Mouse (Mus musculus): ENCODE results near the gene Slc22a5.
A peak's percentile ranks its signal among the peaks of the same experiment; 100 is the strongest.
"Not testable (repeated sequence)": the region's sequence is repeated elsewhere in the genome, so short reads cannot be mapped to it uniquely, and the experiment has no call there.

Gene Slc22a5

DNA sequence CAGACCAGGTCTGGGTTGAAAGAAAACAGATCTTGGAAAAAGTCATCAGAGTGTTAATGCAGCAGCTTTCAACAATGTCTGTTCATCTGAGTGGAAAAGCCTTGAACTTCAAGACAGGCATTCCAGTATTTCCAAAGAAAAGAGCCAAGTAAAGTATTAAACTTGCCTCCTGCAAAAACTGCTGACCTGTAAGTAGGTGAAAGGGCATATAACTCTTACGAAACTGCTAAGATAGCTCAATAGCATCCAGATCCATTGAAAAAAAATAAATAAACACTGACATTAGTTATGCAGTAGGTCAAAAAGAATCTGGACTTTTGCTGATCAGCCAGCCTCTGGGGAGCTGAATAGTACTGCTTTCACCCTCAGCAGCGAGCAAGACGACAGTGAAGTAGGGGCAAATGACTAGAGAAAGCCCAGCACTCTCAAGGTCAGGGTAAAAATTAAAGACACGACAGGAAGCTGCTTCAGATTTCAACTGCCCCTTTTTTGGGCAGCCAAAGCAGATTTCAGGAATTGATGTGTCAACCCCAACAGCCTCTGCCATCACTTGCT is 2.3 kb downstream of the Slc22a5 start:
- DNase-seq (ENCODE audit: low read depth, low spot score) = no peak

- no peak for DNase-seq (ENCODE audit: low read depth, low spot score)
Observed at GRCm38 (mm10) chr11:53888242-53888641, 3.2 kb downstream of the Slc22a5 start.

GRCm38 (mm10) chr11:53883287-53883686 is 8.2 kb downstream of the Slc22a5 start:
- DNase-seq (ENCODE audit: low read depth, low spot score) = no peak

DNA sequence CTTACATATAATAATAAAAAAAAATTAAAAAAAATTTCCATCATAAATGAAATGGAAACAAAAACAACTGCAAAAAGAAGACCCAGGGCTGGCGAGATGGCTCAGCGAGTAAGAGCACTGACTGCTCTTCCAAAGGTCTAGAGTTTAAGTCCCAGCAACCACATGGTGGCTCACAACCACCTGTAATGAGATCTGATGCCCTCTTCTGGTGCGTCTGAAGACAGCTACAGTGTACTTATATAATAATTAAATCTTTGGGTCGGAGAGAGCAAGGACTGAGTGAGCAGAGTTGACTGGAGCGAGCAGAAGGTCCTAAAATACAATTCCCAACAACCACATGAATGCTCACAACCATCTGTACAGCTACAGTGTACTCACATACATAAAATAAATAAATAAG is 13.4 kb downstream of the Slc22a5 start:
- not testable (repeated sequence) for DNase-seq (ENCODE audit: low read depth, low spot score)

- DNase-seq (ENCODE audit: low read depth, low spot score) = no peak
Observed at GRCm38 (mm10) chr11:53876488-53876887, 15.0 kb downstream of the Slc22a5 start.

- no peak for DNase-seq (ENCODE audit: low read depth, low spot score)
Observed at GRCm38 (mm10) chr11:53874706-53875105, 16.8 kb downstream of the Slc22a5 start.

DNA sequence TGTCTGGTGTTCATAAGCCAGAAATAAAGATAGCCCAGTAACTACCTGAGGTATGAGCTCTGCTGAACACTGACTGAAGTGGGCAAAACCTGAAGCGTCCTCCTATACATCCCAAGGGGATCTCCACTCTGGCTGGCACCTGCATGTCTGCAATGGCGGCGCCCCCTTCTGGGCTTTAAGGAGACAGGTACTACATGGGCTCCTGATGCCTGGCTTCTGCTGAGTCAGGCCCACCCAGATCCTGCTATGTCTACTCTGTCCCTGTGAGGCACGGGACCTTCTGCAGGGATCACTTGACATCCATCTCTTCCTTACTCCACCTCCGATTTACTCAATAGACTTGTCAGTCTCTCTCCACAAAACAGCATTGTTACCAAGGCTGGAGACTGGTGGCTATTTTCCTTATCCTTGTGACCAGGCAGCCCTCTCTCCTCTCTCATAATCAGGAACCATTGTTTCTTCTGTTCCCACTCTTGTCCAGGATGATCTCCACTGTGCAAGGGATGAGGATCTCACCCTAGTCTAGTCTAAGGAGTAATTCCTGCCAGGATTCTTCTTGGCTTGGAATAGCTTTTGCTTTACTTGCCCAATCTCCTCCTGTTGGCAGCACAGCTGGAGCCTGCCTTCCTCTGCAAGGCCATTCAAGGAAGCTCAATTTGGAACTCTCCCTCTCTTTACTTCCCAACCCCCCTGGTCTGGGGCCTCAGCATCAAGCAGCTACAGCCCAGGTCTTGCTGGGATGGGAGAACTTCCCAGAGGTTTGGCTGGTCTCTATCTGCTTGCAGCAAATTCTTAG is 17.4 kb downstream of the Slc22a5 start:
- not testable (repeated sequence) for DNase-seq (ENCODE audit: low read depth, low spot score)

DNA sequence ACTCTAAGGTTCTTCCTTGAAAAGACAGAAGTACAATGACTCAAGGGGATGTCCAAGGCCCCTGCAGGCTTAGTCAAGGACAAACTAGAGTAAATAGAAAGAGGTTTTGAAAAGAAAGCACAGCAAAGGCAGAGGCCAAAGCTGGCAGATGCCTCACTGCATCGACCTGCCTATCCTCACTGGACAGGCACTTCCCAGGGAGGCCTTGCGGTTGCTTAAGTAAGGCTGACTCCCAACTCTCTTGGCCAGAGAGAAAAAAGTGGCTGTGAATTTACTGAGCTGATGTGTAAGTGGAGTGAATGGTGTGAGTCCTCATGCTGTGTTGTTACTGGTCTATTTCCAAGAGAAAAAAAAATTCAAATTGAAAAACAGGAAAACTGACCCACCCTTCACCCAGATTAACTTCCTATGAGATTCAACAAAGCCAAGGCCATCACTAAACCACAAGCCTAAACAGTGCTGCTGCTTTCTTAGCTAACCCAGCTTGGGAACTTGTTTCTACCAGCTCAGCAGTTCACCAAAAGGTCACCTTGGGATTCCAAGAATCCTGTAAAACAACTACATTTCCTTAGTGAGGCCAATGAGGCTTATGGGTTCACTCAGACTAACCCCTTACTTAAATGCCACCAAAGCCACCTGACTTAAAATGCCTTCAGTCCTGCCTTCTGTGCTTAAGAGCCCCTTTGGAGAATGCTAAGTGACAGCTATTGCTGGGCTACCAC is 19.5 kb downstream of the Slc22a5 start:
- no peak for DNase-seq (ENCODE audit: low read depth, low spot score)

GRCm38 (mm10) chr11:53869172-53869571 is 22.3 kb downstream of the Slc22a5 start:
- DNase-seq (ENCODE audit: low read depth, low spot score) = no peak

- not testable (repeated sequence) for DNase-seq (ENCODE audit: low read depth, low spot score)
Observed at GRCm38 (mm10) chr11:53868323-53868722, 23.1 kb downstream of the Slc22a5 start.

GRCm38 (mm10) chr11:53864724-53865310 is 26.6 kb downstream of the Slc22a5 start:
- DNase-seq (ENCODE audit: low read depth, low spot score) = not testable (repeated sequence)

GRCm38 (mm10) chr11:53860944-53861343 is 30.5 kb downstream of the Slc22a5 start:
- peak; percentile 26 for DNase-seq (ENCODE audit: low read depth, low spot score)

- not testable (repeated sequence) for DNase-seq (ENCODE audit: low read depth, low spot score)
Observed at GRCm38 (mm10) chr11:53858761-53859580, 32.5 kb downstream of the Slc22a5 start, which contains the start of gene Gm12216. TSS of gene Gm12216 (minus strand) at chr11:53859256.

- DNase-seq (ENCODE audit: low read depth, low spot score) = no peak
Observed at GRCm38 (mm10) chr11:53858058-53858760, 33.3 kb downstream of the Slc22a5 start.

- no peak for DNase-seq (ENCODE audit: low read depth, low spot score)
Observed at GRCm38 (mm10) chr11:53853665-53854064, 37.8 kb downstream of the Slc22a5 start.

GRCm38 (mm10) chr11:53851795-53852194 is 39.7 kb downstream of the Slc22a5 start:
- DNase-seq (ENCODE audit: low read depth, low spot score) = no peak

DNA sequence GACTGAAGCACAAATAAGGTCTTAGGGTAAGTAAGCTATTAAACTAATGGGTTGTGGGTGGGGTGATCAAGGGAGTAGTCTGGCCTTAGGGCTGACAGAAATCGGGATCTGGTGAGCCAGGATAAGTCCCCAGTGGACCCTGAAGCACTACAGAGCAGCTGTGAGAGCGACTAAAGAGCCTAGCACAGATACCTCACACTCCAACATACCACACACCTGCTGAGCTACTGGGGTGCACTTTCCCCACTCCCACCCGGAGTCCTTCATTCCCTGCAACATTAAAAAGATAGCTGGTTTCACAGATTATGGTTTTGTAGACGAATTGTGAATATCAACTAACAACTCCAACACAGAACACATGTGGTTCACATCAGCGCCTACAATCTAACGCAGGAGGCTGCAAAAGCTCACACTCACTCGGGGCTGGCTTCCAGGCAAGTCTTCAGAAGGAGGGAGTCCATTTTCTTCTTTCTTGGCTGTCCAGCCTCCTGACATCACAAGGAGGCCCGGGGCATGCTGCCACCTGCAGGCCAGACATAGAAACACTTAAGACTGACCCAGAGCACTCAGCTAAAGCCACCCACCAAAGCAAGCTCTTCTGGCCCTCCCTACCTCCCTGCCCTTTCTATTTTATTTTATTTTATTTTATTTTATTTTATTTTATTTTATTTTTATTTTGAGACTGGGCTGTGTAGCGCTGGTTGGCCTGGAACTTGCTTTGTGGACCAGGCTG is 41.7 kb downstream of the Slc22a5 start:
- no peak for DNase-seq (ENCODE audit: low read depth, low spot score)

GRCm38 (mm10) chr11:53845680-53846079 is 45.8 kb downstream of the Slc22a5 start:
- DNase-seq (ENCODE audit: low read depth, low spot score) = no peak

DNA sequence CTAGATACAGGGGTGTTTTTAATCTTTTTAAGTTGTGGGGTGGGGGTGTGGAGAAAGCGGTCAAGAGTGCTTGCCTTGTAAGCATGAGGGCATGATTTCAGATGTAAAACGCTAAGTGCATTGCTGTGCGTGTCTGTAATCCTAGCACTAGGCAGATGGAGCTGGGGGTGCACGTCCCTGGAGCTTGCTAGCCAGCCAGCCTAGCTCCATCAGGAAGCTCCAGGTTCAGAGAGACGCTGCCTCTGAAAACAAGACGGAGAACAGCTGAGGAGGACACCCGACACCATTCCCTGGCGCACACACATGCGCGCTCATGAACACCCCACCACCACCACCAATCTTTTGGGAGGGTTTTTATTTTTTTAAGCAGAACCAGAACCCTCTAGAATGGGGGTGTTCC is 48.4 kb downstream of the Slc22a5 start:
- peak; percentile 45 for DNase-seq (ENCODE audit: low read depth, low spot score)

- DNase-seq (ENCODE audit: low read depth, low spot score) = peak; percentile 85
Observed at GRCm38 (mm10) chr11:53842161-53842581, 49.3 kb downstream of the Slc22a5 start.

All from telencephalon, adult 2 months (tissue).